Mouse (Mus musculus) left cerebral cortex, postnatal 4 days (tissue): ENCODE data around the gene Atf3. TPM values are rescaled to one million over a fixed set of nuclear protein-coding genes. Genes with fewer than 3 reads are reported as not detected.

Experiments used
- DNase-seq: peaks from one replicate; pipeline ENCODE4 v3.0.0-alpha.2; 2022
- intact Hi-C: fragments of 180-260 bp; cut with DNase I; formaldehyde crosslinking; loops from one replicate; pipeline ENCODE4 v1.15.1; 2025
- total RNA-seq, 2 experiments: library from RNA; stranded (reverse); gene quantifications; 2 replicates each; pipeline ENCODE4 v1.2.3; 2021

Atf3 gene
- total RNA-seq, 2 experiments from 2014 or later, result 0.58 to 0.99 TPM

- no peak for DNase-seq
- intact Hi-C loops, result no loop called here
Measured at GRCm38 (mm10) chr1:191193657-191194424, 24.0 kb downstream of the Atf3 start.

DNA sequence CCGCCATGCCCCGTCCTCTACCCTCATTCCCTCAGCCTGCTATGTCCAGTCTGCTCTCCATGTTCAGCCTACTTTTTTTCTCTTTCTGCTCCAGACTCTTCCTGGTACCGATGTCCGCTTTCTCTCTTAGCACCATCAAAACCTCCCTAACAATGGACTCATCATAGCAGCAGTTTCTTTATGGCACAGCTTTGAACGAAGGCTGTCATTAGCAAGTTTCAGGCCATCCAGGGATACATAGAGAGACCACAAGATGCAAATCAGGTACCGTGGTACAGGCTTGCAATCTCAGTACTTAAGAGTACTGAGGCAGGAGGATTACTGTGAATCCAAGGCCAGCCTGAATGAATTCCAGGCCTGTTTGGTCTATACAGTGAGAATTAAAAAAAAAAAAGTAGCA lies 25.1 kb downstream of the Atf3 start:
- no peak for DNase-seq
- intact Hi-C loops, result no loop called here

GRCm38 (mm10) chr1:191192213-191192612 lies 25.6 kb downstream of the Atf3 start:
- intact Hi-C loops, result no loop called here
- no peak for DNase-seq

- DNase-seq, result no peak
- intact Hi-C loops, result no loop called here
Measured at GRCm38 (mm10) chr1:191189671-191190372, 28.0 kb downstream of the Atf3 start.

DNA sequence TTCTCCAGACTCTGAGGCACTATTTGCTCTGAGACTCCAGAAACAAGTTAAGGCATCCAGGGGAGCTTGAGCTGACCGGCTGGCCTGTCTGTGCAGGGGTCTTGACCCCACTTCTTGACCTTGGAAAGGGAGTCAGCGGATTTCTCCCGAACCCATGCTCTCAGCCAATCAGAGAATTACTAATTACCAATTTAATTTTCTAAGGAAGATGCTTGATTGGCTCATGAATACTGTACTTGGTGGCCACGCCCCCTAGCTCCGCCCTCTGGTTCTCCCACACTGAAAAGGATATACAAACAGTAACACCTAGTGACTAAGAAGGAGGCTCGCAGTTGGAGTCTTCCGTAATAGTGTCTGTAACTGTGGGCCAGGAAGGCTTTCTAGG lies 31.5 kb downstream of the Atf3 start:
- intact Hi-C loops, result no loop called here
- no peak for DNase-seq

GRCm38 (mm10) chr1:191185761-191186385 lies 32.0 kb downstream of the Atf3 start:
- DNase-seq, result no peak

DNA sequence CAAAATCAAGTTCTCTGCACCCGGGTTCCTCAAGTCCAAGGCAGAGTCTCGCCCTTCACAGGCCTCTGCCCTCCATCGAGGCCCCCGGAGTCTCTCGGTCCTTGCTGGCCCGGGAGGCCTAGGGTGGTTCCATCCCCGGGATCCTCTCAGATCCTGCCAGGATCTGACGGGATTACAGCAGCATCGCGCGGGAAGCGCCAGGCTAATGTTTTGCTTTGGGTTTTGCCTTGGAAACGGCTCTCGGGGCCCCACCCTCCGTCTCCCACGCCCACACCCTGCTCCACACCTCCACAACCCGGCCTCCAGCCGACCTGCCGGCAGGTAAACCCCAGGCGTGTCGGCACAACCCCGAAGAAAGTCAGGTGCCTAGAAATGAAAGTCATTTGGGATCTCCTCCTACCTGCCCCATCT lies 33.0 kb downstream of the Atf3 start:
- no peak for DNase-seq
- intact Hi-C loops, result no loop called here

More at GRCm38 (mm10) chr1:191185761-191186385, 32.0 kb downstream of the Atf3 start:
- intact Hi-C loops, result no loop called here

GRCm38 (mm10) chr1:191184066-191184815 lies 33.6 kb downstream of the Atf3 start:
- peak; percentile 14 for DNase-seq

GRCm38 (mm10) chr1:191183163-191184065 lies 34.4 kb downstream of the Atf3 start:
- intact Hi-C loops, result no loop called here
- peak; percentile 83 for DNase-seq

More at GRCm38 (mm10) chr1:191184066-191184815, 33.6 kb downstream of the Atf3 start:
- intact Hi-C loops, result no loop called here

DNA sequence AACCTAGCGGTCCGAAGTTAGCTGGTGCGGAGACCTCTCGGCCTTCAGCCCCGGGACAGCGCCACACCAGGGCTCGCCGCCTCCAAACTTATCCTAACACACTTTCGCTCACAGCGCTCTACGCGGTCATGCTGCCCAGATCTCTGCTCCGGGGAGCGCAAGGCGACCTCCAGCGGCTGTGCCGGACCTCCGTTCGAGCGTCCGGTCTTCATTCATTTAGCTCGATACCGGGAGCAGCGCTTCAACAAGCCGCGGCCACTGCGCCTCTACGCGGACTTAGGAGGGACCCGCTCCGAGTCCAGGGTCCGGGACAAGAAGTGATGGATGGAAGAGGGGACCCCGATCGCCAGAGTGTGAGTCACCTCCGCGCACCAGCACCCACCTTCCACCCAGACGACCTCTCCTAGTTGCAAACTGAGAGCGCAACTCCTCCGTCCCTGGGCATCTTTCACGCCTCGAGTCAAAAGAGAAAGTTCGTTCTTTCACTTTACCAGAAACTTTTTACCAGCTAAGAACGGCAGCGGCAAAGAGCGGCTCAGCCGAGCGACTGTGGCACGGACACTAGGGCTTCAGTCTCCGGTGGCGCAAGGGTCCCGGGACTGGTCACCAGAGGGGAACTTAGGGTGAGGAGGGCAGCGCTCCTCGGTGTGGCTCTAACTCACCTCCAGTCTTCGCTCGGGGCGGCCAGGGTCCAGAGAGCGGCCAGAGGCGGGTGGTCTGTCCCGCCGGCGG lies 35.2 kb downstream of the Atf3 start:
- peak; percentile 39 for DNase-seq
- intact Hi-C loops, result no loop called here

GRCm38 (mm10) chr1:191181469-191182259 lies 36.2 kb downstream of the Atf3 start:
- intact Hi-C loops, result no loop called here

DNA sequence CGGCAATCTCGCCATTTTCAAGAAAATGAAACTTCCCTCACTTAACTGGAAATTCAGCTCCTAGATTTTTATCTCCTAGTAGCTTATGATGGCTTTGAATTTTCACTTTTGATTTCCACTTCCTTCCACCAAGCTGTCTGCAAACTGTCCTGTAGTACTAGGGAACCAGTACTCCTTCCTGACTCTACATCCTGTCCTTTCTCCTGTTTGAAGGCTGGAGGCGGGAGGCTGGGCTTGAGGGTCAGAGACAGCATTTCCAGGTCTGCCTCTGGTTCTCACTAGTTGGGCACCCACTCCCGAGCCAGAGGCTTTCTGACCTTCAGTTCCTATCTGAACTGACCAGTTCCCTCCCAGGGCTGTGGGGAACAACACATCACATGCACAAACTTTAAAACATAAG lies 37.4 kb downstream of the Atf3 start:
- intact Hi-C loops, result no loop called here
- no peak for DNase-seq

More at GRCm38 (mm10) chr1:191181469-191182259, 36.2 kb downstream of the Atf3 start:
- no peak for DNase-seq

- no peak for DNase-seq
- intact Hi-C loops, result no loop called here
Measured at GRCm38 (mm10) chr1:191179846-191180245, 38.0 kb downstream of the Atf3 start.

- no peak for DNase-seq
- intact Hi-C loops, result no loop called here
Measured at GRCm38 (mm10) chr1:191178511-191179188, 39.2 kb downstream of the Atf3 start.

DNA sequence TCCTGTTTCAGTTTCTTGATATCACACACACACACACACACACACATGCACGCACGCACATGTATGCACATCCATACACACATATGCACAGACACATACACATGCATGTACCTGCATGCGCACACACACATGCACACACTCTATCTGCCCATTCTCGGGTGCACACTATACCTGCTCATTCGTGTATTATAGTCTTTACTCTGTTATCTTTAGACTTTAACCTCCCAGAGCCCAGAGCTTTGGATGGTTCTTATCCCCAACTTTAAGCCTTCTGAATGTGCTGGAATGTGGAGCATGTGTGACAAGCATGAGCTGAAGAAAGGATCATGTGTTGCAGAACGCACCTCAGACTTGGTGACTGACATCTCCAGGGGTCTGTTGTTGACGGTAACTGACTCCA lies 41.0 kb downstream of the Atf3 start:
- DNase-seq, result no peak
- intact Hi-C loops, result no loop called here

DNA sequence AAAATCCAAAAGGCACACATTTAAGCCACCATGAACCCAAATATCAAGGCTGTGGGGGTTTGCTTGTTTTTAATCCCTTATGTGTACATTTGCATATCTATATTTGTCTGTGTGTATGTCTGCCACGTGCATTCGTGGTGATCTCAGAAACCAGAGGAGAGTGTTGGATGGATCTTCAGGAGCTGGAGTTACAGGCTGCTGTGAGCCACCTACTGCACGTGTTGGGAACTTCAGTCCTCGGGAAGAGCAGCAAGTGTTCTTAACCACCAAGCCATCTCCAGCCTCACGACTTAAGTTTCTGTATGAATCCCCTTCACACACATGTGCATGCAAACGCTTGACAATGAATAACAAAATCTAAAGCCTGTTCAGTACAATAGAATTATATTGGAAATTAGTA lies 45.4 kb downstream of the Atf3 start:
- intact Hi-C loops, result no loop called here
- DNase-seq, result no peak

GRCm38 (mm10) chr1:191170444-191170843 lies 47.4 kb downstream of the Atf3 start:
- DNase-seq, result no peak
- intact Hi-C loops, result no loop called here

GRCm38 (mm10) chr1:191166189-191166588 lies 51.6 kb downstream of the Atf3 start:
- no peak for DNase-seq
- intact Hi-C loops, result no loop called here
